7 mouse cellular contexts compared by ENCODE assay signal in the genomic region with DNA sequence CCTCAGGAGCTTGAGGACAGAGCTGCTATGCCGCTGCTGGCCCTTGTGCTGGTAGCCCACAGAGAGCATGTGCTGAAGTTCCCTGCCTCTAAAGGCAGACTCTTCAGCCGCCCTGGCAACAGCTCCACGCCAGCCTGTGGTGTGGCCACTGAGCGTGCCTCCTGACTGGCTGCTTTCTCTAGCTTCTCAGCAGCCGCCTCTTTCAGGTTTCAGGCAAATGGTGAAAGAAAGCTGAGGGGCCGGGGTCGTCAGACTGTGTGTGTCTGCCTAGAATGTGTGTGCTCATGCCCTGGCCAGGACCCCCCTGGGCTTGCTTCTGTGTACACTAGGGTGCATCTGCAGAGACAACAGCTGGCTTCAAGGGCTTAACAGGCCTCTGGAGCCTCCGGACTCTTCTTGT.
DNase-seq lines count a peak whose midpoint lies in the region; ATAC-seq lines count a peak whose summit lies in the region.

No protein-coding gene starts in this region.

- no peak overlapping the region for H3K9ac ChIP-seq in lung, embryonic 15.5 days
- H3K9ac ChIP-seq in midbrain, embryonic 11.5 days (ENCODE audit: low read length), result peak overlapping the region; percentile 34

- H3K27me3 ChIP-seq in lung, embryonic 15.5 days, result no peaks in the 10 kb centered on the region
- H3K27me3 ChIP-seq in midbrain, embryonic 11.5 days (ENCODE audit: control insufficient read depth, insufficient read depth, low read length), result no peaks in the 10 kb centered on the region

- H3K27ac ChIP-seq in lung, embryonic 15.5 days, result peak overlapping the region; percentile 77
- peak overlapping the region; percentile 69 for H3K27ac ChIP-seq in midbrain, embryonic 11.5 days (ENCODE audit: low read depth, low read length)

- H3K4me3 ChIP-seq in lung, embryonic 15.5 days, result no peak overlapping the region
- no peak overlapping the region for H3K4me3 ChIP-seq in midbrain, embryonic 11.5 days (ENCODE audit: low read depth, low read length)

- ATAC-seq in lung, embryonic 15.5 days (ENCODE audit: borderline replicate concordance, extremely low read depth, low FRiP score, low TSS enrichment), result no peak
- ATAC-seq in midbrain, embryonic 11.5 days (ENCODE audit: low FRiP score), result peak; percentile 74

- no peak overlapping the region for H3K4me2 ChIP-seq in lung, embryonic 15.5 days
- H3K4me2 ChIP-seq in midbrain, embryonic 11.5 days, result no peak overlapping the region

- 20% methylated on average over 8 of the region's 8 CpGs for WGBS in lung, embryonic 15.5 days
- WGBS in midbrain, embryonic 11.5 days, result 14% methylated on average over 8 of the region's 8 CpGs

- peaks cover 95% of the 10 kb centered on the region for H3K4me1 ChIP-seq in lung, embryonic 15.5 days
- peaks cover 42% of the 10 kb centered on the region for H3K4me1 ChIP-seq in midbrain, embryonic 11.5 days (ENCODE audit: control insufficient read depth, insufficient read depth, low read length)

- H3K9me3 ChIP-seq in lung, embryonic 15.5 days, result no peaks in the 10 kb centered on the region
- H3K9me3 ChIP-seq in midbrain, embryonic 11.5 days (ENCODE audit: control insufficient read depth, low read length), result no peaks in the 10 kb centered on the region

- H3K36me3 ChIP-seq in lung, embryonic 15.5 days, result no peaks in the 10 kb centered on the region
- H3K36me3 ChIP-seq in midbrain, embryonic 11.5 days (ENCODE audit: control insufficient read depth, insufficient read depth, low read length), result no peaks in the 10 kb centered on the region; the same call in 1 of the 2 replicates

- DNase-seq in lung, postnatal 14 days, result no peak
- peak; percentile 69 for DNase-seq in embryo, embryonic 11 days
- DNase-seq in heart, postnatal 4 days, result peak; percentile 46
- DNase-seq in midbrain, embryonic 11.5 days (ENCODE audit: low spot score, missing footprints), result no peak
- DNase-seq in spleen, postnatal 4 days (ENCODE audit: low spot score in 2 of 2), result no peak
- DNase-seq in c-Kit-positive CD71-positive TER-119-positive erythroid progenitor cells, embryonic 14.5 days (ENCODE audit: low spot score), result no peak

Comparison
In these comparisons a context has a peak if more than half of its experiments do, and no peak if none do; other contexts are left out.
1. DNase-seq: peak in embryo, embryonic 11 days (single experiment) and heart, postnatal 4 days (single experiment); none in lung, postnatal 14 days (single experiment), midbrain, embryonic 11.5 days (single experiment), spleen, postnatal 4 days (0 of 2) and c-Kit-positive CD71-positive TER-119-positive erythroid progenitor cells, embryonic 14.5 days (single experiment).